Mouse (Mus musculus) thymus, adult 2 months (tissue): ENCODE data around the gene Eif6.

Experiments
- CTCF ChIP-seq: fragments of 200-500 bp; IDR thresholded peaks from 2 replicates; pipeline ENCODE4 v1.5.1; 2012; ENCODE audit warnings: mild to moderate bottlenecking, control low read depth, low read length, moderate library complexity, borderline replicate concordance; ENCODE audit not compliant: control insufficient read depth, poor library complexity, insufficient read depth; ENCODE audit errors: extremely low read depth
- POLR2A ChIP-seq: fragments of 200-500 bp; IDR thresholded peaks from 2 replicates; pipeline ENCODE4 v1.6.1; 2012; ENCODE audit warnings: mild to moderate bottlenecking, low read length, control low read depth, moderate library complexity; ENCODE audit not compliant: control insufficient read depth, poor library complexity, insufficient read depth; ENCODE audit errors: extremely low read depth

DNA sequence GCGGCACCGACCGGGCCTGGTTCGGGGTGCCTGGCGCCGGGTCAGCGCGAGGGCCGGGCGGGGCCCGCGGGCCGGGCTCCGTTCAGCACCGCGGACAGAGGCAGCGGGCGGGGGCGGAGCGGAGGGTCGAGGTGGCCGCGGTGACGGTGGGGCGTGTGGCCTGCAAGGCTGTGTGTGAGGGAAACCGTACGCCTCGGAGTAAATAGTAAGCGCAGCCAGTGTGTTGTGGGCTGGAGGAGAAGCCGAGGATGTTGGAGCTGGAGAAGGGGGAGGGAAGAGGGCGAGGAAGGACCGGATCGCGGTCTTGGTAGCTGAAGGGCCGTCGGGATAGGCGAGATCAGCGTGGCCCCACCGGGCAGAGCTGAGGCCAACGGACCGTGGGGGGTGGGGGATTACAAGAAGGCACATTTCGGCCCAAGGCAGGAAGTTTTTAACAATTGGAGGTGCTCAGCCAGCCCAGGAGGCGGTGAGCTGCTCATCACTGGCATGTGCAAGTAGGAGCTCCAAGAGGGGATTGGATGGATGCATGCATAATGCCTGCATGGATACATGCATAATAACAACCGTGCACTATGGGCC lies 51.0 kb downstream of the Eif6 start:
- TF ChIP-seq CTCF, result no peak
- TF ChIP-seq POLR2A, result no peak
